Mouse (Mus musculus): ENCODE measurements at regions not wholly inside any gene's neighbourhood (a gene's known extent, or its start where the extent isn't known, plus 50 kb on each side); places are given as distances from the start of the nearest gene placed in this dataset.

- TF ChIP-seq GATA1 (IDR thresholded peaks at IDR 0.05; ENCODE audit: borderline replicate concordance, low read length) (no peak), FLI1 (IDR thresholded peaks at IDR 0.05; ENCODE audit: low read length) (no peak)
Measured at GRCm38 (mm10) chr16:44615172-44615877, 56.6 kb upstream of the Boc start.

Measured in megakaryocyte, embryonic 14.5 days (primary cell).